Mouse (Mus musculus) C2C12 (cell line): ENCODE measurements at regions not wholly inside any gene's neighbourhood (a gene's known extent, or its start where the extent isn't known, plus 50 kb on each side); places are given as distances from the start of the nearest gene placed in this dataset.

Experiments used
- CTCF ChIP-seq: IDR thresholded peaks from one replicate; pipeline ENCODE4 v1.5.1; 2011; ENCODE audit not compliant: control insufficient read depth, insufficient read depth, insufficient read length
- USF1 ChIP-seq: IDR thresholded peaks from one replicate; pipeline ENCODE4 v1.6.1; 2011; ENCODE audit warnings: low read depth, mild to moderate bottlenecking, control low read depth, moderate library complexity

DNA sequence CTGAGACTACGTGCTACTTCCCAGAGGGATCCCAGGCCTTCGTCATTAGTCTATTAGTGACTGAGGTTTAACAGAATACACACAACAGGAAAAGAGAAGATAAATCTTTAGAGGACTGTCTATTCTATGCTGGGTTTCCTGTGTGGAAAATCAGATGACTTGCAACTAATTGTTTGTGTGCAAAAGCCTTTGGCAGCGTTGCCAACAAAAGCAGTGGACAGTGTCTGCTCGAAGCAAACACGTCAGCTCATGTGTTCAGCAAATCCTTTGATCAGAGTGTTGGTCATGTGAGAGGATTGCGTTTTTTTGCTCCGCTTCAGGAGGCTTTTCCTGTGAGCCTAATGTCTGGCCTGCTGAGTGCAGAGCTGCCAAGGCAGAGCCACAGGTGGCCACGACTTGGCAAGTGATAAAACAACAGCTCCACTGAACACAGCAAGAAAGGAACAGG lies 117.3 kb downstream of the Arl4a start:
- TF ChIP-seq CTCF (no peak), USF1 (no peak)
